Mouse (Mus musculus) heart, adult 2 months (tissue): ENCODE data around the gene Anxa11. TPM values are rescaled to one million over a fixed set of nuclear protein-coding genes. Genes with fewer than 3 reads are reported as not detected.
A peak's percentile ranks its signal among the peaks of the same experiment; 100 is the strongest.
"Not testable (repeated sequence)": the region's sequence is repeated elsewhere in the genome, so short reads cannot be mapped to it uniquely, and the experiment has no call there.

Experiments
- DNase-seq, 2 experiments: peaks; one replicate each; pipeline ENCODE4 v3.0.0; 2021
- H3K27ac ChIP-seq: fragments of 200-600 bp; 2 replicates; pipeline ENCODE4 v1.8.1; 2022
- H3K27me3 ChIP-seq: fragments of 200-500 bp; 2 replicates; pipeline ENCODE4 v1.6.1; 2012; ENCODE audit warnings: mild to moderate bottlenecking, low read length, inconsistent platforms, mixed read lengths; ENCODE audit not compliant: control insufficient read depth, insufficient read depth
- H3K36me3 ChIP-seq: fragments of 200-500 bp; 2 replicates; pipeline ENCODE4 v1.6.1; 2012; ENCODE audit warnings: low read length, inconsistent platforms; ENCODE audit not compliant: control insufficient read depth, insufficient read depth
- H3K4me1 ChIP-seq: fragments of 200-500 bp; 2 replicates; pipeline ENCODE4 v1.6.1; 2011; ENCODE audit warnings: low read length; ENCODE audit not compliant: control insufficient read depth, insufficient read depth
- H3K4me3 ChIP-seq: fragments of 200-600 bp; 2 replicates; pipeline ENCODE4 v1.8.1; 2022
- H3K79me2 ChIP-seq: fragments of 200-500 bp; replicated peaks from 2 replicates; pipeline ENCODE4 v1.6.1; 2012; ENCODE audit warnings: mild to moderate bottlenecking, inconsistent platforms, low read length, moderate library complexity, mixed read lengths; ENCODE audit not compliant: control insufficient read depth, insufficient read depth
- H3K9ac ChIP-seq: fragments of 200-500 bp; 2 replicates; pipeline ENCODE4 v1.6.1; 2012; ENCODE audit warnings: low read depth, mild to moderate bottlenecking, control low read depth, inconsistent platforms, low read length, mixed read lengths
- CTCF ChIP-seq: fragments of 200-600 bp; IDR thresholded peaks from 2 replicates; pipeline ENCODE4 v1.8.1; 2022; ENCODE audit warnings: antibody characterized with exemption, mild to moderate bottlenecking, moderate library complexity
- EP300 ChIP-seq: fragments of 200-500 bp; IDR thresholded peaks from 2 replicates; pipeline ENCODE4 v1.6.1; 2011; ENCODE audit warnings: low read depth, low read length, control low read depth; ENCODE audit not compliant: insufficient read depth
- POLR2A ChIP-seq: fragments of 200-500 bp; IDR thresholded peaks from 2 replicates; pipeline ENCODE4 v1.6.1; 2011; ENCODE audit warnings: mild to moderate bottlenecking, low read depth, low read length, control low read depth; ENCODE audit not compliant: insufficient read depth
- WGBS: fragments of 180-500 bp; shearing (Covaris S2); methylation state at CpG from one replicate; pipeline ENCODE4 v1.1.7; 2018; 5-methylcytosine and 5-hydroxymethylcytosine counted together
- intact Hi-C: fragments of 180-260 bp; cut with DNase I; formaldehyde crosslinking; loops from one replicate; pipeline ENCODE4 v1.15.1; 2025
- polyA plus RNA-seq: library from polyadenylated mRNA; depleted of rRNA; stranded (reverse); fragments of >200 nt; gene quantifications from 2 replicates; pipeline ENCODE4 v1.2.3, GENCODE M21; 2012
- total RNA-seq, 2 experiments: library from RNA; stranded (reverse); gene quantifications; 2 replicates each; pipeline ENCODE4 v1.2.3; 2021

Gene Anxa11
- total and polyA plus RNA-seq, 3 experiments, result 74.0 to 82.4 (median 77.9) TPM

- Histone ChIP-seq H3K27me3 (no peaks in the 10 kb centered on the region), H3K4me1 (peaks cover 5% of the 10 kb centered on the region), H3K27ac (no peak overlapping the region; the same call in 1 of the 2 replicates), H3K9ac (no peak overlapping the region), H3K4me3 (no peak overlapping the region), H3K36me3 (no peaks in the 10 kb centered on the region), H3K79me2 (no peaks in the 10 kb centered on the region)
- intact Hi-C loops, result loop anchor here (2.0 to 5.0 kb wide), 3 partner anchors 33 to 73 kb away; partner anchors contain the start of gene Zcchc24
- peak; percentile 96; the same call in 1 of the 2 replicates for TF ChIP-seq EP300
- TF ChIP-seq CTCF, result peak; percentile 98
- TF ChIP-seq POLR2A, result 0 out of 2 replicates have a peak, but pooled peaks have one; percentile 20
- 18% methylated on average over 19 of the region's 19 CpGs for WGBS
- peak; percentile 86 to 92 for DNase-seq
These were observed 41.6 kb upstream of the Anxa11 start for GRCm38 (mm10) chr14:25800166-25800960.

- Histone ChIP-seq H3K36me3 (no peaks in the 10 kb centered on the region), H3K4me1 (peaks cover 6% of the 10 kb centered on the region), H3K27me3 (no peaks in the 10 kb centered on the region), H3K27ac (peak overlapping the region; percentile 41), H3K79me2 (no peaks in the 10 kb centered on the region), H3K9ac (no peak overlapping the region), H3K4me3 (no peak overlapping the region)
- peak in 1 of 2 experiments; percentile 28 for DNase-seq
- intact Hi-C loops, result loop anchor here (1.0 to 5.0 kb wide), 3 partner anchors 35 to 95 kb away; partner anchors contain the start of gene Zcchc24
- TF ChIP-seq CTCF, result no peak
- TF ChIP-seq EP300, result no peak
- TF ChIP-seq POLR2A, result no peak
These were observed 39.4 kb upstream of the Anxa11 start for GRCm38 (mm10) chr14:25802511-25802910.

- intact Hi-C loops, result loop anchor here (5.0 kb wide), 2 partner anchors 36 to 76 kb away; partner anchors contain the start of gene Zcchc24
- DNase-seq, result no peak
- no peak overlapping the region for H3K9ac ChIP-seq
- H3K4me1 ChIP-seq, result peaks cover 6% of the 10 kb centered on the region
- no peaks in the 10 kb centered on the region for H3K36me3 ChIP-seq
- no peak overlapping the region for H3K27ac ChIP-seq
- no peak overlapping the region for H3K4me3 ChIP-seq
- TF ChIP-seq CTCF, result no peak
- no peak for TF ChIP-seq POLR2A
- no peak for TF ChIP-seq EP300
- no peaks in the 10 kb centered on the region for H3K27me3 ChIP-seq
- H3K79me2 ChIP-seq, result no peaks in the 10 kb centered on the region
- WGBS, result 58% methylated on average over 3 of the region's 3 CpGs
These were observed 38.6 kb upstream of the Anxa11 start for GRCm38 (mm10) chr14:25803246-25803809.

GRCm38 (mm10) chr14:25805871-25806270 is 36.1 kb upstream of the Anxa11 start:
- Histone ChIP-seq H3K9ac (no peak overlapping the region), H3K79me2 (no peaks in the 10 kb centered on the region), H3K27me3 (no peaks in the 10 kb centered on the region), H3K36me3 (no peaks in the 10 kb centered on the region), H3K4me1 (peaks cover 5% of the 10 kb centered on the region), H3K4me3 (no peak overlapping the region), H3K27ac (peak overlapping the region; percentile 26)
- intact Hi-C loops, result no loop called here
- peak; percentile 50 to 66 for DNase-seq
- WGBS, result 54% methylated on average over 7 of the region's 7 CpGs
- no peak for TF ChIP-seq EP300
- TF ChIP-seq CTCF, result no peak
- TF ChIP-seq POLR2A, result no peak

- no peak overlapping the region for H3K27ac ChIP-seq
- peaks cover 5% of the 10 kb centered on the region for H3K4me1 ChIP-seq
- no peaks in the 10 kb centered on the region for H3K27me3 ChIP-seq
- H3K79me2 ChIP-seq, result no peaks in the 10 kb centered on the region
- H3K4me3 ChIP-seq, result no peak overlapping the region
- intact Hi-C loops, result no loop called here
- no peak for TF ChIP-seq EP300
- no peak for TF ChIP-seq CTCF
- no peak for TF ChIP-seq POLR2A
- no peaks in the 10 kb centered on the region for H3K36me3 ChIP-seq
- no peak for DNase-seq
- WGBS, result 70% methylated on average over 7 of the region's 7 CpGs
- no peak overlapping the region for H3K9ac ChIP-seq
These were observed 35.4 kb upstream of the Anxa11 start for GRCm38 (mm10) chr14:25806561-25806960.

GRCm38 (mm10) chr14:25811026-25811425 is 30.9 kb upstream of the Anxa11 start:
- H3K27ac ChIP-seq, H3K4me1 ChIP-seq, H3K4me3 ChIP-seq, intact Hi-C loops, H3K9ac ChIP-seq, H3K27me3 ChIP-seq, H3K36me3 ChIP-seq, DNase-seq, H3K79me2 ChIP-seq: not testable (repeated sequence)
- whole genome bisulfite sequencing, result 79% methylated on average over 1 of the region's 1 CpGs
